Mouse (Mus musculus): Measurements from ENCODE around the gene Spindoc.
"Not testable (repeated sequence)": the region's sequence is repeated elsewhere in the genome, so short reads cannot be mapped to it uniquely, and the experiment has no call there.

Gene Spindoc

GRCm38 (mm10) chr19:7398898-7399297, 16.1 kb upstream of the Spindoc start:
- DNase-seq (ENCODE audit: low spot score) = not testable (repeated sequence)

GRCm38 (mm10) chr19:7396867-7397826, 14.4 kb upstream of the Spindoc start:
- DNase-seq (ENCODE audit: low spot score) = peak; percentile 28

- DNase-seq (ENCODE audit: low spot score) = no peak
These were observed 5.7 kb upstream of the Spindoc start for GRCm38 (mm10) chr19:7388488-7388887.

- DNase-seq (ENCODE audit: low spot score) = no peak
These were observed 3.2 kb upstream of the Spindoc start for GRCm38 (mm10) chr19:7386042-7386441.

GRCm38 (mm10) chr19:7382248-7382902, 419 bp downstream of the Spindoc start:
- peak; percentile 83 for DNase-seq (ENCODE audit: low spot score)

- DNase-seq (ENCODE audit: low spot score) = no peak
These were observed 917 bp downstream of the Spindoc start for GRCm38 (mm10) chr19:7381906-7382247.

- no peak for DNase-seq (ENCODE audit: low spot score)
These were observed 5.2 kb downstream of the Spindoc start for GRCm38 (mm10) chr19:7377639-7378038.

- DNase-seq (ENCODE audit: low spot score) = no peak
These were observed 8.3 kb downstream of the Spindoc start for GRCm38 (mm10) chr19:7374491-7374890.

- not testable (repeated sequence) for DNase-seq (ENCODE audit: low spot score)
These were observed 13.3 kb downstream of the Spindoc start for GRCm38 (mm10) chr19:7369469-7369868.

GRCm38 (mm10) chr19:7353636-7354035, 29.2 kb downstream of the Spindoc start:
- no peak for DNase-seq (ENCODE audit: low spot score)

GRCm38 (mm10) chr19:7352809-7353495, 29.8 kb downstream of the Spindoc start:
- no peak for DNase-seq (ENCODE audit: low spot score)

GRCm38 (mm10) chr19:7349993-7350392, 32.8 kb downstream of the Spindoc start:
- no peak for DNase-seq (ENCODE audit: low spot score)

GRCm38 (mm10) chr19:7345235-7345755, 37.5 kb downstream of the Spindoc start:
- DNase-seq (ENCODE audit: low spot score) = peak; percentile 92

- DNase-seq (ENCODE audit: low spot score) = no peak
These were observed 40.1 kb downstream of the Spindoc start for GRCm38 (mm10) chr19:7342646-7343045.

GRCm38 (mm10) chr19:7341512-7342397, 41.0 kb downstream of the Spindoc start, which contains the start of gene Mark2:
TSS of gene Mark2 (minus strand) at chr19:7341860.
- DNase-seq (ENCODE audit: low spot score) = peak; percentile 100

- no peak for DNase-seq (ENCODE audit: low spot score)
These were observed 41.9 kb downstream of the Spindoc start for GRCm38 (mm10) chr19:7340780-7341475.

GRCm38 (mm10) chr19:7340371-7340779, 42.4 kb downstream of the Spindoc start:
- peak; percentile 28 for DNase-seq (ENCODE audit: low spot score)

GRCm38 (mm10) chr19:7339867-7340266, 42.9 kb downstream of the Spindoc start:
- DNase-seq (ENCODE audit: low spot score) = no peak

GRCm38 (mm10) chr19:7339026-7339425, 43.8 kb downstream of the Spindoc start:
- no peak for DNase-seq (ENCODE audit: low spot score)

- no peak for DNase-seq (ENCODE audit: low spot score)
These were observed 44.9 kb downstream of the Spindoc start for GRCm38 (mm10) chr19:7337781-7338342.
